Mouse (Mus musculus) hindbrain, postnatal 0 days (tissue): ENCODE data around the gene Cxcl14. TPM values are rescaled to one million over a fixed set of nuclear protein-coding genes. Genes with fewer than 3 reads are reported as not detected.

Experiments
- ATAC-seq: fragments of 200-750 bp; cut with Nextera tagmentation; 2 replicates; pipeline ENCODE4 v1.8.0; 2017; ENCODE audit warnings: mild to moderate bottlenecking, moderate TSS enrichment, moderate library complexity
- DNase-seq: peaks from one replicate; pipeline ENCODE4 v3.0.0-alpha.2; 2015; ENCODE audit warnings: low spot score
- H3K27ac ChIP-seq: fragments of 300-500 bp; sonication (generic); 2 replicates; pipeline ENCODE4 v1.5.1; 2014; ENCODE audit warnings: mild to moderate bottlenecking
- H3K27me3 ChIP-seq: fragments of 300-500 bp; sonication (generic); 2 replicates; pipeline ENCODE4 v1.6.1; 2014; ENCODE audit warnings: low read length, mixed read lengths; ENCODE audit not compliant: insufficient read depth
- H3K36me3 ChIP-seq: fragments of 300-500 bp; sonication (generic); 2 replicates; pipeline ENCODE4 v1.6.1; 2014; ENCODE audit warnings: low read length, mixed read lengths; ENCODE audit not compliant: insufficient read depth
- H3K4me1 ChIP-seq: fragments of 300-500 bp; sonication (generic); 2 replicates; pipeline ENCODE4 v1.6.1; 2014; ENCODE audit warnings: antibody characterized with exemption, low read length, mixed read lengths; ENCODE audit not compliant: insufficient read depth
- H3K4me2 ChIP-seq: fragments of 300-500 bp; sonication (generic); 2 replicates; pipeline ENCODE4 v1.6.1; 2014; ENCODE audit warnings: low read depth, mild to moderate bottlenecking, low read length, moderate library complexity, mixed read lengths
- H3K4me3 ChIP-seq: fragments of 300-500 bp; sonication (generic); 2 replicates; pipeline ENCODE4 v1.5.1; 2014; ENCODE audit warnings: low read length
- H3K9ac ChIP-seq: fragments of 300-500 bp; sonication (generic); replicated peaks from 2 replicates; pipeline ENCODE4 v1.6.1; 2014; ENCODE audit warnings: mild to moderate bottlenecking, low read length, moderate library complexity, mixed read lengths
- H3K9me3 ChIP-seq: fragments of 300-500 bp; sonication (generic); 2 replicates; pipeline ENCODE4 v1.6.1; 2016; ENCODE audit warnings: low read length, mixed read lengths
- CTCF ChIP-seq: IDR thresholded peaks from 2 replicates; pipeline ENCODE4 v1.5.1; 2016; ENCODE audit warnings: antibody characterized with exemption, control low read depth, low read depth
- WGBS: fragments of 180-500 bp; shearing (Covaris S2); extraction: QIAGEN DNeasy Blood & Tissue Kit; methylation state at CpG from one replicate; pipeline ENCODE4 v1.1.7; 2014; 5-methylcytosine and 5-hydroxymethylcytosine counted together
- polyA plus RNA-seq: library from polyadenylated mRNA; unstranded; fragments of >200 nt; fragmentation: Nextera tagmentation; extraction: Ambion mirVana; gene quantifications from 2 replicates; pipeline ENCODE4 v1.2.1, GENCODE M21; 2015
- total RNA-seq: library from RNA; depleted of rRNA; stranded (reverse); fragments of >200 nt; gene quantifications from 2 replicates; pipeline ENCODE4 v1.2.3, GENCODE M21; 2014

The Cxcl14 gene
- total and polyA plus RNA-seq, 2 experiments from 2014 or later, result 17.5 to 19.9 TPM

DNA sequence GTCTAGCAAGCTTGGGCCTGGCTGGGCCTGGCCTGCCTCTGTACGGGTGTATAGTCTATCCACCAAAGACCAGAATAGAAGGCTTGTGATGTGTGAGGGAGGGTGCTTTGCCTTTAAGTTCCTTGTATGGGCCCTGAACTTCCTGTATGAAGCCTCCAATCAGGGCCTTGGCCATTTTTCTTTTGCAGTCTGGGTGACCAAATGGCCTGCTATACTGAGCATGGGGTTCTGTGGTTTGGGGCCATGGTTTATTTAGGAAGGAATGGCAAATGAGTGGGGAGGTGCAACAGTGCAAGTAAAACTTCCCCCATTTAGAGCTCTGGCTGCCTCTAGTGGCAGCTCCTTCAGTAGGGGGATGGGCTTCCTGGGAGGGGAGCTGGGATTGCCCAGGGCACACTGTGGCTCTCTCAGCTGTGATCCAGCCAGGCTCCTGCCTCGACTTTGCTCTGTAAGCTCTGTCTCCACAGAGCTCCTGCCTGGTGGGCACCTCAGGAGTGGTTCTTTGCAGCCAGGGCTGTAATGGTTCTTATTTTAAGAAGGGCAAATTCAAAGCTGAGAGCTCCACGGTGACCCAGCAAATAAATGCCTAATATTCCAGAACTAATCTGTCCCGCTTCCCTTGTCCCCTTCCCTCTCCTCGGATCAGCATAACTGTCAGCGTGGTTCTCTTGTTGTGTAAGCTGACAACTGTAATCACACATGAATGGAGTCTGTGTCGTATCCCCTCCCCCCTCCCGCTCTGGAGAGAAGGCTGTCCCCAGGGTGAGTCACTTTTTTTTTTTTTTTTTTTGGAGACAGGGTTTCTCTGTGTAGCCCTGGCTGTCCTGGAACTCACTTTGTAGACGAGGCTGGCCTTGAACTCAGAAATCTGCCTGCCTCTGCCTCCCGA is 38.7 kb upstream of the Cxcl14 start:
- H3K27ac ChIP-seq, result no peak overlapping the region
- no peak overlapping the region for H3K4me3 ChIP-seq
- WGBS, result 55% methylated on average over 10 of the region's 10 CpGs
- DNase-seq, result no peak
- TF ChIP-seq CTCF, result peak; percentile 30; the same call in 1 of the 2 replicates
- no peaks in the 10 kb centered on the region for H3K36me3 ChIP-seq
- no peaks in the 10 kb centered on the region for H3K27me3 ChIP-seq
- H3K9me3 ChIP-seq, result no peaks in the 10 kb centered on the region
- ATAC-seq, result no peak
- H3K4me2 ChIP-seq, result no peak overlapping the region
- H3K9ac ChIP-seq, result no peak overlapping the region
- H3K4me1 ChIP-seq, result no peaks in the 10 kb centered on the region

DNA sequence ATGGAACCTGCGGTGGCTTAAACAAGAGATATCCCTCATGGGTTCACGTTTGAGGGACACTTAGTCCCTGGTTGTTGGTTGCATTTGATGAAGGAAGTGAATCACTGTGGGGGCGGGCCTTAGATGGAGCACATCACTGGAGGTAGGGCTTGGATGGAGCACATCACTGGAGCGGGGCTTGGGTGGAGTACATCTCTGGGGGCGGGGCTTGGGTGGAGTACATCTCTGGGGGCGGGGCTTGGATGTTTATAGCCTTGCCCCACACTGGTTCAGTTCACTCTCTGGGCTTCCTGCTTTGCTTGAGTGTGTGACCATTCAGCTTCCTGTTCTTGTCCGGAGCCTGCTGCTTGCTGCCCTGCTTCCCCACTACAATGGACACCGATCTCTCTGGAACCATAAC is 37.9 kb upstream of the Cxcl14 start:
- H3K4me2 ChIP-seq, result no peak overlapping the region
- no peak overlapping the region for H3K9ac ChIP-seq
- no peaks in the 10 kb centered on the region for H3K27me3 ChIP-seq
- no peaks in the 10 kb centered on the region for H3K36me3 ChIP-seq
- no peaks in the 10 kb centered on the region for H3K9me3 ChIP-seq
- no peak overlapping the region for H3K27ac ChIP-seq
- 85% methylated on average over 8 of the region's 8 CpGs for WGBS
- no peak for TF ChIP-seq CTCF
- H3K4me1 ChIP-seq, result no peaks in the 10 kb centered on the region
- DNase-seq, result no peak
- no peak overlapping the region for H3K4me3 ChIP-seq
- ATAC-seq, result no peak

DNA sequence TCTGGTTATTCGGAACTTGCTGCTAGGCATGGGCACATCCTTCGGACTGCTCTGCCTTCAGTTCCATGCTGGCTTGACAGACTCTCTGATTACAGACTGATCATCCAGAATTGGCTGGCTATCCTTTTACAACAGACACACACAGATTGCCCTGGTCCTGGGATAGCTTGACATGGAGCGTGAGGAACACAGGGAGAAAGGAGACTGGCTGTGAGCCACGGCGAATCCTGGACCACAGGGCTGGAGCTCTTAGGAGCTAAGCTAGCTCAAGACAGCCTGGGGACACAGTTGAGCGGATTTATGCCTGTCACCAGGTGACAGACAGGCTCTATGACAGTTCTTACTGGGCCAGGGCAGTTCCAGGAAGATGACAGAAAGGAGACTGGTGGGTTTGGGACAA is 36.0 kb upstream of the Cxcl14 start:
- no peak overlapping the region for H3K4me2 ChIP-seq
- H3K9ac ChIP-seq, result no peak overlapping the region
- H3K4me1 ChIP-seq, result no peaks in the 10 kb centered on the region
- DNase-seq (peak; percentile 42), ATAC-seq (0 out of 2 replicates have a peak, but pooled peaks have one; percentile 8)
- no peaks in the 10 kb centered on the region for H3K9me3 ChIP-seq
- no peaks in the 10 kb centered on the region for H3K27me3 ChIP-seq
- no peak overlapping the region for H3K4me3 ChIP-seq
- no peak overlapping the region for H3K27ac ChIP-seq
- H3K36me3 ChIP-seq, result no peaks in the 10 kb centered on the region
- 63% methylated on average over 6 of the region's 6 CpGs for WGBS
- TF ChIP-seq CTCF, result no peak

DNA sequence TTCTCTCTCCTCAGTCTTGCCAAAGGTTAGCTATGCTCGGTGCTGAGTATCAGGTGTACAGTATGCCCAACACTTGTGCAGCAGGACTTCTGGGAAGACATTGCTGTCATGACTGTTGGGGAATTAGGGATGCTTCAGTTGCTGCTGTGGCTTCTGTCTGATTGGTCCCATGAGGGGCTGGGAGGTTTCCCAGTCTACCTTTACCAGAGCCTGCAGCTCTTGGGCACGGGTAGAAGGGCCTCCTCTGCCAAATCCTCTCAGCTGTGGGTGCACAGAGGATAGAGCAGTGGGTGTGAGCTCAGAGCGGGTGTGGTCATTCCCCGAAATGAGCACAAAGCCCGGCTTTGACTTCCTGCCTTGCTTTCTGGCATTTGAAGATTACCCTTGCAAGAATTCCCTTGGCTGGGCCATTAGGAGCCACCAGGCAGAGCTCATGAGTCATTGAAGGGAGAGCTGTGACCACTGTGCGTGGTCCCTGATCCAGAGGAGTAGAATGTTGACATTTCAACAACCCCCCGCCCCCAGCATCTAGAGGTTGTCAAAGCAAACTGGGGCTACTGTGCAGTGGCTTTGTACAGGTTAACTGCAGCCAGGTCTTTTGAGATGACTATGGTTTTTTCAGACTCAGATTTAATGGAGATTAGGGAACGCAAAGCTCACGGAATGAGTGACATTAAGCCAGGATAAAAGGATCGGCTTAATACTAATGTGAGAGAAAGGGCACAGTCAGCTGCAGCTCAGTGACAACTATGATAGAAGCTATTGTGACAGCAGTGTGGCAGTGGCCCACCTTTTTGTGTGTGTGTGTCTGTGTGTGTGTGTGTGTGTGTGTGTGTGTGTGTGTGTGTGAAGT is 34.5 kb upstream of the Cxcl14 start:
- 51% methylated on average over 10 of the region's 10 CpGs for WGBS
- Histone ChIP-seq H3K4me2 (no peak overlapping the region), H3K9me3 (no peaks in the 10 kb centered on the region), H3K27ac (peak overlapping the region; percentile 17; the same call in 1 of the 2 replicates), H3K4me1 (no peaks in the 10 kb centered on the region), H3K4me3 (no peak overlapping the region), H3K9ac (no peak overlapping the region), H3K36me3 (no peaks in the 10 kb centered on the region), H3K27me3 (no peaks in the 10 kb centered on the region)
- ATAC-seq (no peak), DNase-seq (peak; percentile 45)
- no peak for TF ChIP-seq CTCF

DNA sequence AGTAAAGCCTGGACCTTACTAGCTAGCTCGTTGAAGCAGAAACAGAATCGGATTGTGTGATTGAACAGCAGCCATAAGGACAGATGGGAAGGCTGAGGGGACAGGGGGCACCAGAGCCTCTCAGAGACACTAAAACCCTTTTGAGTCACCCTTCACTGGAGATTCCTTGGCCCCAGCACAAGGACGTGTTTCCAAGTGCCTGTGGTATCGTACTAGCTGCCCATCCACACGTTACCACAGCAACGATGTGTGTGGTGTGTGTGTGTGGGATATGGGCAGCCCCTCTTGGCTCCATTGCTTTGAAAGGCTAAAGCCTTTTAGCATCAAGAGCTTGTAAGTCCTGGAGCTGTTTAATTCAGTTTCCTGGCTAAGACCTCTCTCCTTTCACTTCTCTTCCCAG is 33.4 kb upstream of the Cxcl14 start:
- peak; percentile 83 for DNase-seq

DNA sequence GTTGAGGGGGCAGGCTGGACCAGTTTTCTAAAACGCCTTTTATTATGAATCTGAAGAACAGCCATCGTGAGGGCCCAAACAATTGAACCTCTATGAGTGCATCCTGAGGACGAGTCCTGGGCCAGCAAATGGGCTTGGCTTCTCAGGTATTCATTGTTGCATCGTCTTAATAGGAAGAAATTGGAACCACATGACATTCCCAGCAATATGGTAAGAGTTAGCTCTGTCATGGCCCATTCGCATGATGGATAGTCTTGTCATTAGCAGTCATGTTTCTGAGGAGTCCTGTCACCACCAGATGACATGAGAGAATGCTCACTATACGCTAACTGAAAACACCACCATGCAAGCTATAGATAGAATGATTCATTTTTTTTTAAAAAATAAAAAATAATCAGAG is 32.8 kb upstream of the Cxcl14 start:
- Histone ChIP-seq H3K9ac (no peak overlapping the region), H3K27me3 (no peaks in the 10 kb centered on the region), H3K4me1 (no peaks in the 10 kb centered on the region), H3K9me3 (no peaks in the 10 kb centered on the region), H3K4me2 (no peak overlapping the region), H3K4me3 (no peak overlapping the region), H3K27ac (no peak overlapping the region), H3K36me3 (no peaks in the 10 kb centered on the region)
- ATAC-seq (no peak), DNase-seq (no peak)
- TF ChIP-seq CTCF, result no peak
- WGBS, result 81% methylated on average over 6 of the region's 6 CpGs

More for the DNA sequence above, 33.4 kb upstream of the Cxcl14 start:
- Histone ChIP-seq H3K4me3 (no peak overlapping the region), H3K27me3 (no peaks in the 10 kb centered on the region), H3K36me3 (no peaks in the 10 kb centered on the region), H3K9me3 (no peaks in the 10 kb centered on the region), H3K4me1 (no peaks in the 10 kb centered on the region), H3K27ac (no peak overlapping the region; the same call in 1 of the 2 replicates), H3K4me2 (no peak overlapping the region), H3K9ac (no peak overlapping the region)
- no peak for TF ChIP-seq CTCF
- peak; percentile 85 for ATAC-seq
- 32% methylated on average over 6 of the region's 6 CpGs for WGBS
